Mouse (Mus musculus) 3134 (cell line): Measurements from ENCODE around the gene Nars2.
"Not testable (repeated sequence)": the region's sequence is repeated elsewhere in the genome, so short reads cannot be mapped to it uniquely, and the experiment has no call there.

Experiments used
- DNase-seq: peaks from one replicate; pipeline ENCODE4 v3.0.0-alpha.2; 2011; ENCODE audit warnings: low spot score; ENCODE audit not compliant: insufficient read length; ENCODE audit errors: extremely low read depth

Gene Nars2

DNA sequence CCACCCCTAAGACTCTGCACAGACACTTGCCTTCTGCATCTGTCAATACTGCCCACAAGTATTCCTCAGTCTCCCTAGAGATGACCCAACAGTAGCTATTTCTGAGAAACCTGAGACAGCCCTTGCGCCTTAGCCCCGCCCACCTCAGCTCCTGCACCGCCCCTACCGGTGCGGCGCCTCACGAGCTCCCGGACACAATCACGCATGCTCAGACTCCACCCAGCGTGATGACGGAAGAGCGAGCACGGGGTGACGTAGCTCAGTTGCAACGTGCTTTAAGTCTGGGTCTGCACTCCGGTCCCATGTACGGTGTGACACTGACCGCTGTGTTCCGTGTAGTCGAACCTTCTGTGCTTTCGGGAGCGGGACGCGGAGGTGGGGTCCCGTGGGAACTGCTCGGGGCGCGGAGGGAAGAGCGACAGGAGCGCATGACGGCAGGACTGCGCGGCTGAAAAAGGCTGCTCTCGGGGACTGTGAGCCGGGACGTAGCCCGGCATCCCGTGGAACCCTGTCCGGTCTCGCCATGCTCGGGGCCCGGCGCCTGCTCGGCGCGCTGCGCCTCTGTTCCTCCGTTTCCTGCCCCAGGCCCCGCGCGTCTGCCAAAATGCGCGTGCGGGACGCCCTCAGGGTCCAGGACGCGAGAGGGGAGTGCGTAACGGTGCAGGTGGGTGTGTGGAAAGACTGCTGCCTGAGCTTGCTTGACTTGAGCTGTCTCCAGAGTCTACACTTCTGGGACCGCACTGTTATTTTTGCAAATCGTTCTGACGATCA lies at the start of gene Nars2:
Gene Nars2, plus strand, starts transcription at position 225 of the 771 bp plus-strand sequence.
- DNase-seq: peak; percentile 97

DNA sequence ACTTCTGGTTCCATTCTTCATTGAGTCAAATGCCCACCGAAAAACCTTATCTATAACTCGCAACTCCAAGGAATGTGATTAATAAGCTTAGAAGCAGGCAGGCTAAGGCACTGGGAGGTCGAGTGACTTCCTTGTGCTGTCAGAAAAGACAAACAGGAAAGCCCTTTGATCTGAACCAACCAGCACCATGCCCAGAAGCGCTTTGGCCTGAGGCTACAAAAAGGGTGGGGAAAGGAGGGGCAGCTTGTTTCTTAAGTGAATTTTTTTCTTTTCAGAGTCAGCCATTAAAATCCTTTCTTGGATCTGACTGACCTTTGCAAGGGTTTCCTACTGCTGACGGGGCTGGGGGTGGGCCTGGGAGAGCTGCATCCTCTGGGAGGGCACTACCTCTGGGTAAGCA lies 49.1 kb upstream of the Nars2 start:
- DNase-seq: no peak

DNA sequence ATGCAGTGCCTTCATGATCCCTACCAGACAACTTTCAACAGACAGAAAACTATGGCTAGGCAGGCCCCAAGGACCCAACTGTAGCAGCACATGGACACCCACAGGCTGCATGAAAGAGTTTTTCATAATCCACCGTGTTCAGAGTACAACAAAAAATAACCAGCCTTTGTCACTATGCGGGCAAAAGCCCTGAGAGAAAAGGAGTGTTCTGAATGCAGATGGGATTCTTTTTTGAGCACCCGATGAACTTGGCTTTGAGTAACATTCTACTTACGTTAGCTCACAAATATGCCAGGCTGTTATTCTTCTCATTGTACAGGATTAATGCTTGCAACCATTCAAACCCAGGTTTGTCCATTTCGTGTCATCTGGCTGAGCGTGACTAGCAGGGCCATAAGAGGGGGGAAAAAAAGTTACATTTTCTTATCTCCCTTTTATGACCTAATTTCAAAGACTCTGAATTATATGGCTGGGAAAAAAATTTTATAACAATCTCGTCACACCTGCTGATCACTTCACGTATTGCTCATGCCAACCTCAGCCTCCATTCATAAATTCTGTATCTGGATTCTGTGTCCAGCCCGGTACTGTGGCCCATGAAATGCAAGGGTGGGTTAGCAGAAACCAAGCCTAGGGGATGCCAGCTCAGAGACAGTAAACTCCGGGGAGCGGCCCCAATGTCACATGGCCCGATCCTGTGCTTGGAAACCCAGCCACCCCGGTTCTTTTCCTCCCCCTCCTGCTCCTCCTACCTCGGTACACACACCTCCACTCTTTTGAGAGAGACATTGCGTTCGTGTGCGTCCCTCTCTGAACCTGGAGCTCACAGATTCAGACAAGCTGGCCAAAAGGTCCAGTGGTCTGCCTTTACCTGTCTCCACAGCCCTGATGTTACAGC lies 48.0 kb upstream of the Nars2 start:
- no peak for DNase-seq

- no peak for DNase-seq
Observed at GRCm38 (mm10) chr7:96904442-96904841, 46.9 kb upstream of the Nars2 start.

DNA sequence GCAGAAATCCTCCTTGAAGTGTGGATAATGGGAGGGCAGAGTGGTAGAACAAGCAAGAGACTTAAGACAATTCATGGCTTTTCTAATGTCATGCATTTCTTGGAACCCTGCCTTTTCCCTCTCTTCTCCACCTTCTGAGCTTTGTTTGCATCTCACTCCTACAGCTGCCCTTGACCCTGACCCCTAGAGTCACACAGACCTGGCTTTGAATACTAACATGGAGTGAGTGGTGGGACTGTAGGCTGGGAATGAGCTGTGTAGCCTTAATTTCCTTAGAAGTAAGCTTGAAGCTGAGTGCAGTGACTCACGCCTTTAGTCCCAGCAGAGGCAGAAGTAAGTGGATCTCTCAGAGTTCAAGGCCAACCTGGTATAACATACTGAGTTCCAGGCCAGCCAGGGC lies 46.4 kb upstream of the Nars2 start:
- DNase-seq: no peak

DNA sequence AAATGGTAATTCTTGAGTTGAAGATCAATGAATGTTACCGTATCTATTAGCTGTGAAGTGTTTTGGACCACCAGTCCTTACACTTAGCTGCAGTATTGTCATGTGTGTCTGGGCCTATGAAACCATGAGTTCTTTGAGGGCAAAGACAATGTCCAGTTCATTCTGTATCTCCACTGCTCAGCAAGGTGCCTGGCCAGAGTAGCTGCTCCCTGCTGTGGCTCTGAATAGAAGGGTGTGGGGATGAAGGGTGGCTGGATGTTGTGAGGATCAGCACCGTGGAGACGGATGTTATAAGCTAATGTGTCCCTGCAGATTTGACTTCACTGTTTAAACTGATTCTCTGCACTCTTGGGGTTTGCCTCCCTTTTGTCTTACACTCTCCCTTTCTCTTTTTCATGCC lies 45.9 kb upstream of the Nars2 start:
- DNase-seq: no peak

- no peak for DNase-seq
Observed at GRCm38 (mm10) chr7:96906216-96906615, 45.1 kb upstream of the Nars2 start.

DNA sequence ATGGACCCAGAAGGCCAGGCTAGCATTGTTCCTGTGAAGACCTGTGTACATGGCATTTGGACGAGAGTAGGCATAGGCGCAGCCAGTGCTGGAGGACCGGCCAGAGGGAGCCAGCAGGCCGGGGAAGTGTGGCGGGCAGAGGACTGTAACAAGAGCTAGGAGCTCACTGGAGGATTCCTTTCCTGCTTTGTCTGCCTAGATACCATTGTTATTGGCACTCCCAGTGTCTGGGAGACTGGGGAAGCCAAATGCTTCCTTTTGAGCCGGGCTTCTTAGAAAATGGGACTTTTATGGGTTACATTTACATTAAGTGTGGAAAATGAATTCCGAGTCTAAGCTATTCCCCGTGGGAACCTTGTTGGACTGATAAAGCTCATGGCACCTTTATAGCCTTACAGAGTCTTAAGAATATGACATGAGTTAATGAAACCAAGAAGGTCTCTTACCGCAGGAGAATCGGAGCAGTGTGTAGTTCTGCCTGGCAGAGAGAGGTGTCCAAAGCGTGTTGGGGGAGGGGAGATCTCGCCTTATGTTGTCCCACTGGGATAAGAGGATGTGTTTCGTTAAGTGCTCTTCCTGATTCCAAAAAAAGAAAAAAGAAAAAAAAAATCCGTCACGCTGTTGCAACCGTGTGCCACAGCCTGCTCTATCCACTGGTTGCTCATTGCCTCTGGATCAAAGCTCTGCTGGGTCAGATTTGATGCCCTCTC lies 43.2 kb upstream of the Nars2 start:
- no peak for DNase-seq

DNA sequence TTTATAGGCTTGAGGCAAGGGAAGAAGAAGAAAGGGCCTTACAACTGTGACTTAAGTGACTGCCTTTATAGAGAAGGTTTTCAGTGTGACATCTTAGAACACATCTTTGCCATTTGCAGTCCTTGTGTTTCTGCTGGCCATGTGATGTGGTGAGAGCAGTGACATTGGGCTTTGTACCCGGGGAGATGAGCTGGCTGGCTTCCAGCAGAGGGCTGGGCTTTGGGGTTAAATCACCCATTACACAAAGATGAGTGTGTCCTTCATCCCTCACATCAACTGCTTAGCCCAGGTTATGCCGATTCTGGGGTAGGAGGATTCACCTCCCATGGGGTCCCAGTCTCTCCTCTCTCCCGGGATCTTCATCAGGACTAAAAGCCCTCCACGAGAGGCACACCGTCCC lies 41.4 kb upstream of the Nars2 start:
- peak; percentile 18 for DNase-seq

DNA sequence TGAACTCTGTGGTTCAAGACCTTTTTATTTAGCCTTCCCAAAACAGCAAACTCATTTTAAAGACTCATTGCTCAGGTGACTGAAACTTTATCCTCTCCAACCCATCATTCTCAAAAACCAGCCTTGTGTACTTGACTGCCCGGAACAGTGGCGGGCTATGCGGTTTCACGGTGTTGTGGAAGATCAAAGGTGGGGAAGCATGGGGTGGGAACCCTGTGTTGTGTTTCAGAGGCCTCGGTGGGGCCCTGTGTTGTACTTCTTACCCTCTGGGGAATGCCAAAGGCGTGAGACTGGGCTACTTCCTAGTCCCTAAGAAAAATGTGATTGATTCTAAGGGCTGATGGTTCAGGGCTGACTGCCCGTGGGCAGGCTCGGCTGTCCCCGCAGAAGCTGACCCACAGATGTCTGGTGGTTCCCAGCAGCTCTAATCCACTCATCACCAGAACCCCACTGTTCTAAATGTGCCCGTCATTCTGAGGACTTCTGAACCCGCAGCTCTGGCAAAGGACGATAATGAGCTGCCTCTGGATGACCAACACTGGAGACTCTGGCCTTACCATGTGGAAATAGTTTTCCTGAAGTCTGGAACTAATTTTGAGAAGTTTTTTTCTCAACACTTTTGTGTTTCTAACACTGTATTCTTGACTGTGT lies 40.9 kb upstream of the Nars2 start:
- DNase-seq: no peak

DNA sequence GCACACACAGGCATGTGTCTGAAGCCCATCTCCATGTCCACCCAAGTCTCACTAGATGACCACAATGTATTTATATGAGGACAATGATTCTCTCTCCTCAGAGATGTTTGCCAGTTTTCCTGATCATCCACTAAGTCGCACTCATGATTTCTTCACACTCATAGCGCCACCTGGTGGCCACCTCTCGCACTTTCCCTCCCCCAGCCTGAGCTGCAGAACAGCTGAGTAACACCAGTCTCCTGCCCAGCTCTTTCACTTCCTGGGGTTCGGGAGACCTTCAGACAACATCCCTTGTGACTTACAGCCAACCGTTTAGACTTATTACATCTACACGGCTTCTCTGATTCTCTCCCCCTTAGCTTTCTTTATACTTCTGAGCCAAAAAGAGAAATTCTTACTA lies 37.3 kb upstream of the Nars2 start:
- DNase-seq: peak; percentile 49

- DNase-seq: no peak
Observed at GRCm38 (mm10) chr7:96915452-96916105, 35.7 kb upstream of the Nars2 start.

DNA sequence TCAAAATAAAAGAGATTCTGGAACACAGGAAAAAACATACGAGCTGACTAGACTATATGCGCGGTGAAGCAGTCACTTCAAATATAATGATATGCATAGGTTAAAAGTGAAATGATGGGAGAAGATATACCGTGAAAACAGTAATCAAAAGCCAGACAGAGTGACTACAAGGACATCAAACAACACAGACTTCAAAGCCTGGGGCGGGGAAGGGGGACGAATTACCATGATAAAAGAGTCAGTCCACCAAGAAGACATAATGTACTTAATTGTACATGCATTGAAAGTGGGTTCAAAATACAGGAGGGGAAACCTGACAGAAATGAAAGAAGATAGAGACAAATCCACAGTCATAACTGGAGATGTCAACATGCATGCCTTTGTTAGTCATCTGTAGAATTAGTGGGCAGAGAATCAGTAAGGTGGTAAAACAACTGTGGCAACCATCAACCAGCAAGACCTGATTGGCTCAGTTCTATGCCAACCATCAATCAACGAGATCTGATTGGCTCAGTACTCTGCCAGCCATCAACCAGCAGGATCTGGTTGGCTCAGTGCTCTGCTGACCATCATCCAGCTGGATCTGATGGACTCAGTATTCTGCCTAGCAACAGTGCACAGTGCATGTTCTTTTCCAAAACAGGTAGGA lies 30.7 kb upstream of the Nars2 start:
- no peak for DNase-seq

- DNase-seq: no peak
Observed at GRCm38 (mm10) chr7:96922927-96923326, 28.4 kb upstream of the Nars2 start.

- no peak for DNase-seq
Observed at GRCm38 (mm10) chr7:96943715-96944377, 7.5 kb upstream of the Nars2 start.

DNA sequence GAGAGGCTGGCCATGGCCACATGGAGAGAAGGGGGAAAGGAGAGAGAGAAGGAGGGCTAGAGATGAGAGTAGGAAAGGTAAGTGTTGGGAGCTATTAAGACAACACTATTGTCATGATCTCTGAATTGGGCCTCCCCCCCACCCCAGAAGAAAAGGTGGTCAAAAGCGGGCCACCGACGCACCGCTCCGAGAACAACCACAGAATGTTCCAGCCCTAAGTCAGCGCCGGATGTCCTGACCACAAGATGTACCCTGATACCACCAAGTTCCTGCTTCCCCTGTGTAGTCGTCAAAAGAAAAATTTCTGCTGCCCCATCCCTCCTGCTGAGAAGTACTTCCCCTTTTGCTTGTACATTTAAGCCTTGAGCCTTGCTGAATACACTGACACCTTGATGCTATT lies 4.8 kb upstream of the Nars2 start:
- not testable (repeated sequence) for DNase-seq

GRCm38 (mm10) chr7:96952094-96952493 lies 789 bp downstream of the Nars2 start:
- no peak for DNase-seq

DNA sequence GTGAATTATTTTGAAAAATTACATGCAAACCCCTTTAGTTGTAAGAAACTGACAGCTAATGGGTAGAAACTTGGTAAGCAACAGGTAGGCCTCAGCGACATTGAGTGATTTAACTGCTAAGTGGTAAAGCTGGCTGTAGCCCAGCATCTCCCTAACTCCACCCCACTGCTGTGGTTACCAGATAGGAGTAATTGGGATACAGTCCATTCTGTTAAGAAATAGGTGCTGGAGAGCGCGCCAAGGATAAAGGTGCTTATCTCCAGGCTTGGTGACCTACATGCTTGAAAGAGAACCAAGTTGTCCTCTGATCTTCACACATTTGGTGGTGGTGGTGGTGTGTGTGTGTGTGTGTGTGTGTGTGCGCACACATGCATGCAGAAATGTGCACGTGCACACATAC lies 7.9 kb downstream of the Nars2 start:
- DNase-seq: no peak

DNA sequence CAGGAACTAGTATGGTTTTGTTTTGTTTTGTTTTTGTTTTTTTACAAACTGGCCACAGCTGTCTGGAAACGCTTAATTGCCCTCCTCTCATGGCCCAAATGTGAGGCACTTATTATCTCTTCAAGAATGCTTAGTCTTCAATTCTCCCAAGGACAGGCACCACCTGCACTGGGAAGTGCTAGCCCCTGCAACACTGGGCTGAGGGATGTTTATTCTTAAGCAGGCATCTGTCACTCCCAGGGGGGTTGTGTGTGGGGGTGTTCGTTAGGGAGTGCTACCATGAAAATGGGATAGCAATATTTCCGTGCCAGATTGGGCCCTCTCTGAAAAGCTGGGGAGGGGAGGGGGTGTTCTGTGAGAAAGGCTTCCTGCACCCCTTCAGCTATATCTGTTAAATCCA lies 15.9 kb downstream of the Nars2 start:
- DNase-seq: no peak
